Mouse (Mus musculus): ENCODE measurements around the gene Zfr. TPM values are rescaled to one million over a fixed set of nuclear protein-coding genes. Genes with fewer than 3 reads are reported as not detected.

Gene Zfr
- total and polyA plus RNA-seq, 2 experiments from 2014 or later = 175 to 212 TPM

GRCm38 (mm10) chr15:12084164-12084563 lies 33.5 kb upstream of the Zfr start:
- ATAC-seq (peak; percentile 67), DNase-seq (peak; percentile 52)
- Histone ChIP-seq H3K27ac (ENCODE audit: low read depth, low read length) (no peak overlapping the region), H3K36me3 (ENCODE audit: insufficient read depth) (no peaks in the 10 kb centered on the region), H3K4me3 (ENCODE audit: low read depth, low read length) (no peak overlapping the region), H3K4me2 (ENCODE audit: low read depth) (no peak overlapping the region), H3K4me1 (ENCODE audit: insufficient read depth) (no peaks in the 10 kb centered on the region), H3K9ac (no peak overlapping the region), H3K27me3 (ENCODE audit: insufficient read depth, low read length) (no peaks in the 10 kb centered on the region), H3K9me3 (ENCODE audit: low read length) (no peaks in the 10 kb centered on the region)
- TF ChIP-seq CTCF (IDR thresholded peaks at IDR 0.05; ENCODE audit: low read depth) = no peak
- WGBS = 46% methylated on average over 6 of the region's 6 CpGs

GRCm38 (mm10) chr15:12084859-12085258 lies 32.8 kb upstream of the Zfr start:
- 84% methylated on average over 4 of the region's 4 CpGs for WGBS
- Histone ChIP-seq H3K4me1 (ENCODE audit: insufficient read depth) (no peaks in the 10 kb centered on the region), H3K27me3 (ENCODE audit: insufficient read depth, low read length) (no peaks in the 10 kb centered on the region), H3K9me3 (ENCODE audit: low read length) (no peaks in the 10 kb centered on the region), H3K36me3 (ENCODE audit: insufficient read depth) (no peaks in the 10 kb centered on the region), H3K27ac (ENCODE audit: low read depth, low read length) (no peak overlapping the region), H3K9ac (no peak overlapping the region), H3K4me3 (ENCODE audit: low read depth, low read length) (no peak overlapping the region), H3K4me2 (ENCODE audit: low read depth) (no peak overlapping the region)
- TF ChIP-seq CTCF (IDR thresholded peaks at IDR 0.05; ENCODE audit: low read depth) = peak; percentile 70
- DNase-seq (peak; percentile 59), ATAC-seq (peak; percentile 56)

- ATAC-seq (no peak), DNase-seq (no peak)
- H3K9me3 ChIP-seq (ENCODE audit: low read length) = no peaks in the 10 kb centered on the region
- TF ChIP-seq CTCF (IDR thresholded peaks at IDR 0.05; ENCODE audit: low read depth) = no peak
- H3K4me1 ChIP-seq (ENCODE audit: insufficient read depth) = peaks cover 2% of the 10 kb centered on the region
- H3K4me3 ChIP-seq (ENCODE audit: low read depth, low read length) = no peak overlapping the region
- no peak overlapping the region for H3K27ac ChIP-seq (ENCODE audit: low read depth, low read length)
- no peaks in the 10 kb centered on the region for H3K27me3 ChIP-seq (ENCODE audit: insufficient read depth, low read length)
- H3K9ac ChIP-seq = no peak overlapping the region
- WGBS = 79% methylated on average over 5 of the region's 5 CpGs
- H3K4me2 ChIP-seq (ENCODE audit: low read depth) = no peak overlapping the region
- no peaks in the 10 kb centered on the region for H3K36me3 ChIP-seq (ENCODE audit: insufficient read depth)
Measured at GRCm38 (mm10) chr15:12087634-12088033, 30.0 kb upstream of the Zfr start.

- TF ChIP-seq CTCF (IDR thresholded peaks at IDR 0.05; ENCODE audit: low read depth) = no peak
- WGBS = 68% methylated on average over 10 of the region's 10 CpGs
- no peak overlapping the region for H3K4me2 ChIP-seq (ENCODE audit: low read depth)
Measured at GRCm38 (mm10) chr15:12088091-12088490, 29.5 kb upstream of the Zfr start.

GRCm38 (mm10) chr15:12090087-12090486 lies 27.5 kb upstream of the Zfr start:
- H3K9ac ChIP-seq = no peak overlapping the region
- ATAC-seq (no peak), DNase-seq (no peak)
- H3K9me3 ChIP-seq (ENCODE audit: low read length) = no peaks in the 10 kb centered on the region
- TF ChIP-seq CTCF (IDR thresholded peaks at IDR 0.05; ENCODE audit: low read depth) = no peak
- H3K27ac ChIP-seq (ENCODE audit: low read depth, low read length) = no peak overlapping the region
- peaks cover 10% of the 10 kb centered on the region for H3K4me1 ChIP-seq (ENCODE audit: insufficient read depth)
- no peaks in the 10 kb centered on the region for H3K27me3 ChIP-seq (ENCODE audit: insufficient read depth, low read length)
- no peak overlapping the region for H3K4me3 ChIP-seq (ENCODE audit: low read depth, low read length)
- H3K36me3 ChIP-seq (ENCODE audit: insufficient read depth) = no peaks in the 10 kb centered on the region
- WGBS = 73% methylated on average over 7 of the region's 7 CpGs
- H3K4me2 ChIP-seq (ENCODE audit: low read depth) = no peak overlapping the region

More at GRCm38 (mm10) chr15:12088091-12088490, 29.5 kb upstream of the Zfr start:
- Histone ChIP-seq H3K9ac (no peak overlapping the region), H3K4me1 (ENCODE audit: insufficient read depth) (peaks cover 4% of the 10 kb centered on the region), H3K27ac (ENCODE audit: low read depth, low read length) (no peak overlapping the region), H3K4me3 (ENCODE audit: low read depth, low read length) (no peak overlapping the region), H3K36me3 (ENCODE audit: insufficient read depth) (no peaks in the 10 kb centered on the region), H3K27me3 (ENCODE audit: insufficient read depth, low read length) (no peaks in the 10 kb centered on the region), H3K9me3 (ENCODE audit: low read length) (no peaks in the 10 kb centered on the region)
- ATAC-seq (no peak), DNase-seq (no peak)

- DNase-seq (no peak), ATAC-seq (no peak)
- H3K9me3 ChIP-seq (ENCODE audit: low read length) = no peaks in the 10 kb centered on the region
- H3K4me3 ChIP-seq (ENCODE audit: low read depth, low read length) = no peak overlapping the region
- peaks cover 10% of the 10 kb centered on the region for H3K4me1 ChIP-seq (ENCODE audit: insufficient read depth)
- no peaks in the 10 kb centered on the region for H3K27me3 ChIP-seq (ENCODE audit: insufficient read depth, low read length)
- H3K27ac ChIP-seq (ENCODE audit: low read depth, low read length) = no peak overlapping the region
- H3K36me3 ChIP-seq (ENCODE audit: insufficient read depth) = no peaks in the 10 kb centered on the region
- no peak for TF ChIP-seq CTCF (IDR thresholded peaks at IDR 0.05; ENCODE audit: low read depth)
- WGBS = 85% methylated on average over 9 of the region's 9 CpGs
- no peak overlapping the region for H3K9ac ChIP-seq
- no peak overlapping the region for H3K4me2 ChIP-seq (ENCODE audit: low read depth)
Measured at GRCm38 (mm10) chr15:12090981-12091669, 26.5 kb upstream of the Zfr start.

GRCm38 (mm10) chr15:12091781-12092458 lies 25.7 kb upstream of the Zfr start:
- WGBS = 66% methylated on average over 10 of the region's 10 CpGs
- ATAC-seq (no peak), DNase-seq (peak; percentile 40)
- H3K4me3 ChIP-seq (ENCODE audit: low read depth, low read length) = no peak overlapping the region
- no peak overlapping the region for H3K4me2 ChIP-seq (ENCODE audit: low read depth)
- H3K27ac ChIP-seq (ENCODE audit: low read depth, low read length) = peak overlapping the region; percentile 40; the same call in 1 of the 2 replicates
- TF ChIP-seq CTCF (IDR thresholded peaks at IDR 0.05; ENCODE audit: low read depth) = peak; percentile 67
- H3K36me3 ChIP-seq (ENCODE audit: insufficient read depth) = no peaks in the 10 kb centered on the region
- no peak overlapping the region for H3K9ac ChIP-seq
- H3K27me3 ChIP-seq (ENCODE audit: insufficient read depth, low read length) = no peaks in the 10 kb centered on the region
- no peaks in the 10 kb centered on the region for H3K9me3 ChIP-seq (ENCODE audit: low read length)
- peaks cover 10% of the 10 kb centered on the region for H3K4me1 ChIP-seq (ENCODE audit: insufficient read depth)

Measured in forebrain, postnatal 0 days (tissue).